Mouse (Mus musculus): ENCODE data around the gene Atp11a. TPM values are rescaled to one million over a fixed set of nuclear protein-coding genes. Genes with fewer than 3 reads are reported as not detected.

Atp11a gene
- polyA plus RNA-seq, 1 experiment from 2014 or later: 9.1 TPM

DNA sequence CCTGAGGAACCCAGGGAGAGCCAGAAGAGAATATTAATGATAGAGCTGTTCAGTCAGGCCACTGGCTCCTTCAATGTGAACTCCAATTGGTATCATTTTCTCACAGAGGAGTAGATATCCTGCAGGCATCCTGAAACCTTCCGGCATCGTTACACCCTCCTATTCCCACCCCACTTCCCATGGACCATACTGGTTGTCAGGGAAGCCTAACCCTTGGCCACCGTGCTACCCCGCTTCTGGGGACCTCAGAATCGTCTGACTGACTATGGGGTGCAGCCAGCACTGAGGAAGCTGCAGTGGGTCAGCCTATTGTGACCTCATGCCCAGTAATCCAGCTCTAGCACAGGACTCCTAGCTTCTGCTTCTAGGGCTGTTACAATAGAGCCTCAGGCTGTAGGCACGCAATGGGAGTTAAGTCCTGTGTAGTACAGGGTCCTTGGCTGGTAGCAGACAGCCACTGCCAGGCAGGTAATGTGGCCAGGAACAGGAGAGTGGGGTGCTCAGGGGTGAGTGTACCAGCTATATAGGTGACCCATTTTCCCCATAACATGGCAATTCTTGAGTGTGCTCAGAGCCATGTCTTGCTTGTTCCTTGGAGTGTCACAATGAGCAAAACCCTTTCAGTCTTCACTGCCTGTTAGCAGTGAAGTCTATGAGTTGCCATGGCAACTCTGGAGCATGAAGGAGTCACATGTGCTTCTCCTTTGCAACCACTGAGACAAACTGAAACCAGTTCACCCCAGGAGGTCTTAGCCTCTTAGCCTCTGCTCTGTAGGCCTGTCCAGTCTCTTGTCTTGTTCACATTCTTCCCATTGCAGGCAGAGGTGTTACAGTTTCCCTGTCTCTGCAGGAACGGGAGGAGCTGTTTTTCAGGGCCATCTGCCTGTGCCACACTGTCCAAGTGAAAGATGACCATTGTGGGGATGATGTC lies 75.1 kb downstream of the Atp11a start:
- Histone ChIP-seq H3K4me2 (ENCODE audit: low read length) (no peak overlapping the region), H3K4me3 (ENCODE audit: low read depth, low read length) (no peak overlapping the region), H3K27ac (ENCODE audit: low read depth, low read length) (peak overlapping the region; percentile 48; the same call in 1 of the 2 replicates), H3K9me3 (replicated peaks; ENCODE audit: control insufficient read depth, low read length) (no peaks in the 10 kb centered on the region), H3K4me1 (ENCODE audit: control insufficient read depth, insufficient read depth, low read length) (peaks cover 8% of the 10 kb centered on the region; the same call in 1 of the 2 replicates), H3K27me3 (replicated peaks; ENCODE audit: control insufficient read depth, insufficient read depth, low read length) (no peaks in the 10 kb centered on the region), H3K36me3 (ENCODE audit: control insufficient read depth, insufficient read depth, low read length) (peaks cover 83% of the 10 kb centered on the region), H3K9ac (ENCODE audit: low read length) (peak overlapping the region; percentile 5; the same call in 1 of the 2 replicates)
- peak; percentile 50; the same call in 1 of the 2 replicates for ATAC-seq
- WGBS: 60% methylated on average over 7 of the region's 7 CpGs
- DNase-seq (ENCODE audit: low spot score): peak; percentile 72

DNA sequence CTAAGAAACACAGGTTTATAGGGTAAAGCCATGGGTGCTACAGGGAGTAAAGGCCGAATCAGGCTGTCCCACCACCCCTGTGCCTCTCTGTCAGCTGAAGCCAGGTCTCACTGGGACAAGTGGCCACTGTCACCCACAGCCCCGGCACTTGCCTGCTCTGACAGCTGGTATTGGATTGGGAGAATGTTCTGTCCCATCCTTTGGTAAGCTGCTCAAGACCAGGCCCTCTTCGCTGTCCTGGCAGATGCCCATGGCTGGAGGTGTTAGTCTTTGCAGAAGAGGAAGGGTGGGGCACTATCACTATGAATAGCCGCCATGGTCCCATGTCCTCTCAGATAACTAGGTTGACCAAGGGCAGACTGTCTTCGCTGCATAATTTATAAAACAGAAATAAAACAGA lies 76.8 kb downstream of the Atp11a start:
- no peak overlapping the region for H3K4me3 ChIP-seq (ENCODE audit: low read depth, low read length)
- H3K9ac ChIP-seq (ENCODE audit: low read length): no peak overlapping the region
- DNase-seq (ENCODE audit: low spot score) (no peak), ATAC-seq (no peak)
- WGBS: 93% methylated on average over 5 of the region's 5 CpGs
- H3K36me3 ChIP-seq (ENCODE audit: control insufficient read depth, insufficient read depth, low read length): peaks cover 82% of the 10 kb centered on the region
- H3K4me1 ChIP-seq (ENCODE audit: control insufficient read depth, insufficient read depth, low read length): peaks cover 8% of the 10 kb centered on the region; the same call in 1 of the 2 replicates
- H3K9me3 ChIP-seq (replicated peaks; ENCODE audit: control insufficient read depth, low read length): no peaks in the 10 kb centered on the region
- no peak overlapping the region for H3K27ac ChIP-seq (ENCODE audit: low read depth, low read length)
- H3K4me2 ChIP-seq (ENCODE audit: low read length): no peak overlapping the region
- no peaks in the 10 kb centered on the region for H3K27me3 ChIP-seq (replicated peaks; ENCODE audit: control insufficient read depth, insufficient read depth, low read length)

GRCm38 (mm10) chr8:12840834-12841233 lies 84.0 kb downstream of the Atp11a start:
- DNase-seq (ENCODE audit: low spot score) (no peak), ATAC-seq (no peak)
- Histone ChIP-seq H3K27ac (ENCODE audit: low read depth, low read length) (no peak overlapping the region), H3K4me2 (ENCODE audit: low read length) (no peak overlapping the region), H3K27me3 (replicated peaks; ENCODE audit: control insufficient read depth, insufficient read depth, low read length) (no peaks in the 10 kb centered on the region), H3K9me3 (replicated peaks; ENCODE audit: control insufficient read depth, low read length) (no peaks in the 10 kb centered on the region), H3K36me3 (ENCODE audit: control insufficient read depth, insufficient read depth, low read length) (peaks cover 81% of the 10 kb centered on the region), H3K4me3 (ENCODE audit: low read depth, low read length) (no peak overlapping the region), H3K9ac (ENCODE audit: low read length) (no peak overlapping the region), H3K4me1 (ENCODE audit: control insufficient read depth, insufficient read depth, low read length) (no peaks in the 10 kb centered on the region)
- WGBS: 87% methylated on average over 7 of the region's 7 CpGs

DNA sequence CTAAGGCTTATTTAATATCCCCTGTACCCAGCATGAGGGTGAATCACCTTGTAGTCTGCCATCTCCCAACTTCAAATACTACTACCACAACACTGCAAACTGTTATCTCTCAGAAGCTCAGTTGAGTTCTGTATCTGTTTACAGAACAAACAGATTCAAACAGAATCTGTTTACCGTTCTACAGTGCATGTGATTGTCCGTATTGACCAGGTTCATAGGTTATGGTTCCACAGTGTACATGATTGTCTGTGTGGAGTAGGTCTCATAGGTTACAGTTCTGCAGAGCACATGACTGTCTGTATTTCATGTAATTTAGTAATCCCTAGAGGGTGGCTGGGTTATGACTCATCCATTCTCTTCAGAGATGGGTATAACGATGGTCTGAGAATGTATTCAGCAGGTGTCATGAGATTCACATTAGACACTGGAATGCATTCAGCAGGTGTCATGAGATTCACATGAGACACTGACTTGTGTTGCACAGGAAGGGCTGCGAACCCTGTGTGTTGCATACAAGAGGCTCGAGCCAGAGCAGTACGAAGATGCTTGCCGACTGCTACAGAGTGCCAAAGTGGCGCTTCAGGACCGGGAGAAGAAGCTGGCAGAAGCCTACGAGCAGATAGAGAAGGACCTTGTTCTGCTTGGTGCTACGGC lies 85.7 kb downstream of the Atp11a start:
- Histone ChIP-seq H3K4me2 (ENCODE audit: low read length) (no peak overlapping the region), H3K9ac (ENCODE audit: low read length) (no peak overlapping the region), H3K4me1 (ENCODE audit: control insufficient read depth, insufficient read depth, low read length) (no peaks in the 10 kb centered on the region), H3K36me3 (ENCODE audit: control insufficient read depth, insufficient read depth, low read length) (peaks cover 75% of the 10 kb centered on the region), H3K4me3 (ENCODE audit: low read depth, low read length) (no peak overlapping the region), H3K27ac (ENCODE audit: low read depth, low read length) (no peak overlapping the region), H3K27me3 (replicated peaks; ENCODE audit: control insufficient read depth, insufficient read depth, low read length) (no peaks in the 10 kb centered on the region), H3K9me3 (replicated peaks; ENCODE audit: control insufficient read depth, low read length) (no peaks in the 10 kb centered on the region)
- ATAC-seq: no peak
- WGBS: 94% methylated on average over 11 of the region's 11 CpGs
- DNase-seq (ENCODE audit: low spot score): no peak

- peaks cover 76% of the 10 kb centered on the region for H3K36me3 ChIP-seq (ENCODE audit: control insufficient read depth, insufficient read depth, low read length)
These were observed 87.6 kb downstream of the Atp11a start for GRCm38 (mm10) chr8:12844347-12844950.

DNA sequence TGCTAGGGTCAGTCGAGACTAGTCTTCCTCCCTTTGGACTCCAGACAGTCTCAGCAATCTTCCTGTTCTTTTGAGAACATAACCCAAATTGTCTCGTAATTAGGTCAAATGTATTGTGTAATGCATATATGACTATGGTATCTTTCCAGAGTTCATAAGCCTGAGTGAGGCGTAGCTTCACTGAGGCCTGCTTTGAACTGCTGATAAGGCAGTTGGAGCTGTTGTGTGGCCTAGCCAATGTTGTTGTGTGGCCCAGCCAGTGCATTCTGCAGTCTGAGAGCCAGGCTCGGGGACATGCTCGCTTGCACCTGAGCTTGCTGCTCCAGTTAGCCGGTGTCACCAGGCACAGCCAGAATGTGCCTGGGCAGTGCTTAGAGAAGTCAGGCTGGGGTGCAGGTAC lies 89.6 kb downstream of the Atp11a start:
- 92% methylated on average over 6 of the region's 6 CpGs for WGBS
- peaks cover 79% of the 10 kb centered on the region for H3K36me3 ChIP-seq (ENCODE audit: control insufficient read depth, insufficient read depth, low read length)
- H3K27me3 ChIP-seq (replicated peaks; ENCODE audit: control insufficient read depth, insufficient read depth, low read length): no peaks in the 10 kb centered on the region
- H3K4me1 ChIP-seq (ENCODE audit: control insufficient read depth, insufficient read depth, low read length): no peaks in the 10 kb centered on the region
- no peak overlapping the region for H3K4me2 ChIP-seq (ENCODE audit: low read length)
- no peaks in the 10 kb centered on the region for H3K9me3 ChIP-seq (replicated peaks; ENCODE audit: control insufficient read depth, low read length)
- no peak for DNase-seq (ENCODE audit: low spot score)
- no peak overlapping the region for H3K27ac ChIP-seq (ENCODE audit: low read depth, low read length)
- H3K4me3 ChIP-seq (ENCODE audit: low read depth, low read length): no peak overlapping the region
- no peak for ATAC-seq
- H3K9ac ChIP-seq (ENCODE audit: low read length): no peak overlapping the region

More at GRCm38 (mm10) chr8:12844347-12844950, 87.6 kb downstream of the Atp11a start:
- ATAC-seq (no peak), DNase-seq (ENCODE audit: low spot score) (no peak)
- no peak overlapping the region for H3K9ac ChIP-seq (ENCODE audit: low read length)
- no peaks in the 10 kb centered on the region for H3K9me3 ChIP-seq (replicated peaks; ENCODE audit: control insufficient read depth, low read length)
- 91% methylated on average over 16 of the region's 16 CpGs for WGBS
- H3K4me1 ChIP-seq (ENCODE audit: control insufficient read depth, insufficient read depth, low read length): no peaks in the 10 kb centered on the region
- no peak overlapping the region for H3K4me2 ChIP-seq (ENCODE audit: low read length)
- H3K27me3 ChIP-seq (replicated peaks; ENCODE audit: control insufficient read depth, insufficient read depth, low read length): no peaks in the 10 kb centered on the region
- no peak overlapping the region for H3K27ac ChIP-seq (ENCODE audit: low read depth, low read length)
- no peak overlapping the region for H3K4me3 ChIP-seq (ENCODE audit: low read depth, low read length)

DNA sequence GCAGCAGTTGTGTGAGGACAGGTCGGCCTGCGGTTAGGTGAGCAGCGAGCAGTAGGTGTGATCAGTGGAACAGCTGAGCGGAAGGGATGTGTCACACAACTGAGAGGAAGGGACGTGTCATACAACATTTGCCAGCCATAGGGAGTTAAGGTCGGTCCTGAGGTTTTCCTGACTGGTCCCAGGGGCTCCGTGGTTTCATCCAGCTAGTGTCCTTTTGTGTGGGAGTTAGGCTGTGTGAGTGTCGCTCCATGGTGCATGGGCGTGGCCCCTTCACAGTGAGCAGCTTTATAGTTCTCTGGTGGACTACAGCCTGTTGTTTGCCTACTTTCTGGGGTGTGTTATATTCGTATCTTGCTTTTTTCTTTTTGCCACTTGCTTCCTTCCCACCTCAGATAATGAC lies 94.4 kb downstream of the Atp11a start:
- Histone ChIP-seq H3K27me3 (replicated peaks; ENCODE audit: control insufficient read depth, insufficient read depth, low read length) (no peaks in the 10 kb centered on the region), H3K36me3 (ENCODE audit: control insufficient read depth, insufficient read depth, low read length) (peaks cover 55% of the 10 kb centered on the region), H3K4me3 (ENCODE audit: low read depth, low read length) (no peak overlapping the region), H3K4me1 (ENCODE audit: control insufficient read depth, insufficient read depth, low read length) (no peaks in the 10 kb centered on the region), H3K9ac (ENCODE audit: low read length) (no peak overlapping the region), H3K4me2 (ENCODE audit: low read length) (no peak overlapping the region), H3K9me3 (replicated peaks; ENCODE audit: control insufficient read depth, low read length) (no peaks in the 10 kb centered on the region), H3K27ac (ENCODE audit: low read depth, low read length) (no peak overlapping the region)
- ATAC-seq (no peak), DNase-seq (ENCODE audit: low spot score) (no peak)
- 90% methylated on average over 10 of the region's 10 CpGs for WGBS

GRCm38 (mm10) chr8:12856038-12856437 lies 99.2 kb downstream of the Atp11a start:
- Histone ChIP-seq H3K4me2 (ENCODE audit: low read length) (no peak overlapping the region), H3K4me1 (ENCODE audit: control insufficient read depth, insufficient read depth, low read length) (no peaks in the 10 kb centered on the region), H3K9me3 (replicated peaks; ENCODE audit: control insufficient read depth, low read length) (no peaks in the 10 kb centered on the region), H3K27me3 (replicated peaks; ENCODE audit: control insufficient read depth, insufficient read depth, low read length) (no peaks in the 10 kb centered on the region), H3K4me3 (ENCODE audit: low read depth, low read length) (no peak overlapping the region), H3K36me3 (ENCODE audit: control insufficient read depth, insufficient read depth, low read length) (peaks cover 42% of the 10 kb centered on the region), H3K27ac (ENCODE audit: low read depth, low read length) (no peak overlapping the region), H3K9ac (ENCODE audit: low read length) (no peak overlapping the region)
- WGBS: 83% methylated on average over 15 of the region's 15 CpGs
- DNase-seq (ENCODE audit: low spot score) (no peak), ATAC-seq (no peak)
